Mouse (Mus musculus) MEL (cell line): ENCODE results near the gene Il12rb1.

Experiments
- CTCF ChIP-seq, 3 experiments: IDR thresholded peaks in 2 of 3; conservative IDR thresholded peaks in 1 of 3; 2 replicates each; pipeline ENCODE4 v1.5.1; 2011 to 2012; ENCODE audit warnings: low read length in 3 of 3, low read depth in 2 of 3, mild to moderate bottlenecking in 2 of 3, improper control_type of control experiment in 1 of 3, inconsistent platforms in 1 of 3, mixed read lengths in 1 of 3, moderate library complexity in 1 of 3; ENCODE audit not compliant: control insufficient read depth in 1 of 3, insufficient read depth in 1 of 3, poor library complexity in 1 of 3, severe bottlenecking in 1 of 3
- ELF1 ChIP-seq: IDR thresholded peaks from 2 replicates; pipeline ENCODE4 v1.6.1; 2014; ENCODE audit warnings: low read depth, mild to moderate bottlenecking, inconsistent platforms, low read length, improper control_type of control experiment, moderate library complexity
- EP300 ChIP-seq, 2 experiments: IDR thresholded peaks; 2 replicates each; pipeline ENCODE4 v1.6.1; 2011; ENCODE audit warnings: improper control_type of control experiment in 2 of 2, low read length in 2 of 2, low read depth in 1 of 2, mild to moderate bottlenecking in 1 of 2
- MAFK ChIP-seq: IDR thresholded peaks from 2 replicates; pipeline ENCODE4 v1.6.1; 2011; ENCODE audit warnings: low read depth, mild to moderate bottlenecking, low read length, improper control_type of control experiment, borderline replicate concordance
- MEF2A ChIP-seq: IDR thresholded peaks from 2 replicates; pipeline ENCODE4 v1.6.1; 2014; ENCODE audit warnings: low read depth, mild to moderate bottlenecking, inconsistent platforms, low read length, improper control_type of control experiment; ENCODE audit not compliant: poor library complexity, insufficient replicate concordance, severe bottlenecking; ENCODE audit errors: extremely low read depth
- MXI1 ChIP-seq: IDR thresholded peaks from 2 replicates; pipeline ENCODE4 v1.6.1; 2011; ENCODE audit warnings: mild to moderate bottlenecking, low read depth, low read length, improper control_type of control experiment
- SIN3A ChIP-seq: IDR thresholded peaks from 2 replicates; pipeline ENCODE4 v1.6.1; 2012; ENCODE audit warnings: low read length, improper control_type of control experiment, inconsistent platforms
- TBP ChIP-seq: IDR thresholded peaks from 2 replicates; pipeline ENCODE4 v1.8.0; 2011; ENCODE audit warnings: low read depth, low read length, improper control_type of control experiment
- TCF12 ChIP-seq: IDR thresholded peaks from 2 replicates; pipeline ENCODE4 v1.6.1; 2014; ENCODE audit warnings: low read depth, mild to moderate bottlenecking, inconsistent platforms, low read length, improper control_type of control experiment, moderate library complexity
- ZC3H11A ChIP-seq: IDR thresholded peaks from 2 replicates; pipeline ENCODE4 v1.6.1; 2012; ENCODE audit warnings: low read depth, mild to moderate bottlenecking, inconsistent platforms, low read length, improper control_type of control experiment

DNA sequence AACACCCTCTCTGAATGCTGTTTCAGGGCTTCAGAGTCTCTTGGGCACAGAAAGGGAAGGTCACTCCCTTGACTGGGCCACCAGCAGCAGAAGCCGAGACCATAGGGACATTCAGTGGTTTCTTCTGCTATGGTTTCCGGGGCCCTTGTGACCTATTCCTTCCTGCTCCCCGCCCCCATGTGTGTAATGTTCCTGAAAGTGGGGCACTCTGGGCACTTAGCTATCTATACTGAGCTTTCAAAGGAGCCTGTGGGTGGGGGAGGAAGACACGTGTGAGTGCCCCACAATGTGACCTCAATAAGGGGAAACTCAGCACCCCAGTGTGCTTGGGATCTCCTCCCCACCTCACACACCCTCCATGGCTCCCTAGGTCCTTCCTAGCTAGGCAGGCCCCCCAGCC lies 1.7 kb upstream of the Il12rb1 start:
- TF ChIP-seq TBP: no peak
- TF ChIP-seq ELF1: no peak
- TF ChIP-seq CTCF (IDR thresholded peaks at IDR 0.05 in 2 of 3, conservative IDR thresholded peaks at IDR 0.05 in 1 of 3; ENCODE audit: control insufficient read depth in 1 of 3, insufficient read depth in 1 of 3, low read depth in 2 of 3, low read length in 3 of 3, poor library complexity in 1 of 3, severe bottlenecking in 1 of 3): no peak
- TF ChIP-seq ZC3H11A: no peak
- no peak for TF ChIP-seq EP300 (IDR thresholded peaks at IDR 0.05; ENCODE audit: low read depth in 1 of 2, low read length in 2 of 2)
- no peak for TF ChIP-seq MEF2A
- no peak for TF ChIP-seq SIN3A
- no peak for TF ChIP-seq TCF12
- no peak for TF ChIP-seq MAFK
- TF ChIP-seq MXI1: no peak
